Mouse (Mus musculus): ENCODE data around the gene Carmil1. TPM values are rescaled to one million over a fixed set of nuclear protein-coding genes. Genes with fewer than 3 reads are reported as not detected.

The Carmil1 gene
- polyA plus RNA-seq, 1 experiment: 15.1 TPM

Other genes starting within 250 kb of the Carmil1 start
- gene Cmah, start 46.6 kb upstream of the Carmil1 start, polyA plus RNA-seq (2012; rRNA removed): 1.5 and 2.0 TPM in 2 replicates

All from urinary bladder, adult 2 months (tissue).